Comparison of ENCODE assay signal across 16 mouse cellular contexts in genomic region chr11:61208316-61208715, GRCm38 (mm10). TPM values are rescaled to one million over a fixed set of nuclear protein-coding genes. Genes with fewer than 3 reads are reported as not detected.
A peak's percentile ranks its signal among the peaks of the same experiment; 100 is the strongest.
DNase-seq lines count a peak whose midpoint lies in the region; ATAC-seq and TF ChIP-seq lines count a peak whose summit lies in the region.
"Had no signal": no experiment of that assay in that cellular context is flagged by ENCODE, and none has a peak within 500 bp of the region (broad histone marks: within the 10 kb centered on the region; RNA-seq: fewer than 3 reads in every experiment).

No protein-coding gene starts in this region.

- H3K4me2 ChIP-seq in heart, postnatal 0 days (ENCODE audit: low read depth, low read length) = no peak overlapping the region
- no peak overlapping the region for H3K4me2 ChIP-seq in liver, embryonic 12.5 days
- H3K4me2 ChIP-seq: embryonic facial prominence, embryonic 12.5 days; midbrain, embryonic 13.5 days had no signal

- 0 out of 2 replicates have a peak, but pooled peaks have one; percentile 1 for ATAC-seq in heart, postnatal 0 days (ENCODE audit: insufficient read depth, low read depth)
- ATAC-seq in liver, embryonic 12.5 days = no peak
- ATAC-seq: activated CD4-positive, CD25-positive, alpha-beta regulatory T cell, adult 4 months; hindbrain, postnatal 0 days; midbrain, embryonic 13.5 days had no signal

- no peak overlapping the region for H3K9ac ChIP-seq in heart, postnatal 0 days (replicated peaks; ENCODE audit: low read depth, low read length)
- H3K9ac ChIP-seq in liver, embryonic 12.5 days = no peak overlapping the region
- H3K9ac ChIP-seq: embryonic facial prominence, embryonic 12.5 days; midbrain, embryonic 13.5 days had no signal

- WGBS in heart, postnatal 0 days = 67% methylated on average over 10 of the region's 10 CpGs
- WGBS in liver, embryonic 12.5 days (ENCODE audit: insufficient replicate concordance) = 58% methylated on average over 10 of the region's 10 CpGs

- H3K27ac ChIP-seq in heart, postnatal 0 days (ENCODE audit: low read depth) = peak overlapping the region; percentile 61; the same call in 1 of the 2 replicates
- H3K27ac ChIP-seq in liver, embryonic 12.5 days = no peak overlapping the region
- H3K27ac ChIP-seq: embryonic facial prominence, embryonic 12.5 days; hindbrain, postnatal 0 days; midbrain, embryonic 13.5 days had no signal

- no peak for TF ChIP-seq CTCF in heart, postnatal 0 days (IDR thresholded peaks at IDR 0.05; ENCODE audit: low read depth)

- TF ChIP-seq EP300 in heart, postnatal 0 days (IDR thresholded peaks at IDR 0.05; ENCODE audit: low read depth) = no peak

- DNase-seq in gastrocnemius, adult 18-20 months (ENCODE audit: low spot score) = peak; percentile 11
- no peak for DNase-seq in gastrocnemius, postnatal 25 days
- DNase-seq in urinary bladder, postnatal 14 days (ENCODE audit: low spot score) = peak; percentile 21
- no peak for DNase-seq in urinary bladder, adult 2 months (ENCODE audit: low spot score)
- no peak for DNase-seq in heart, postnatal 0 days (ENCODE audit: low spot score)
- no peak for DNase-seq in layer of hippocampus, adult 8-10 months (ENCODE audit: low spot score in 2 of 2)
- no peak for DNase-seq in adrenal gland, postnatal 10 days
- DNase-seq: B cell, adult 2 months; cerebellum, postnatal 10 days; kidney, adult 9 months had no signal

- H3K4me1 ChIP-seq in heart, postnatal 0 days (ENCODE audit: control insufficient read depth, insufficient read depth) = peaks cover 11% of the 10 kb centered on the region
- no peaks in the 10 kb centered on the region for H3K4me1 ChIP-seq in liver, embryonic 12.5 days

- H3K27me3 ChIP-seq in heart, postnatal 0 days (ENCODE audit: control insufficient read depth, insufficient read depth, low read length) = peaks cover 29% of the 10 kb centered on the region
- peaks cover 39% of the 10 kb centered on the region for H3K27me3 ChIP-seq in liver, embryonic 12.5 days (replicated peaks)
- H3K27me3 ChIP-seq: midbrain, embryonic 13.5 days had no signal

- no peak overlapping the region for H3K4me3 ChIP-seq in heart, postnatal 0 days (ENCODE audit: low read depth, low read length)
- no peak overlapping the region for H3K4me3 ChIP-seq in liver, embryonic 12.5 days
- H3K4me3 ChIP-seq: embryonic facial prominence, embryonic 12.5 days; midbrain, embryonic 13.5 days had no signal

- no peaks in the 10 kb centered on the region for H3K36me3 ChIP-seq in heart, postnatal 0 days (replicated peaks; ENCODE audit: control insufficient read depth, insufficient read depth, low read length)
- no peaks in the 10 kb centered on the region for H3K36me3 ChIP-seq in liver, embryonic 12.5 days
- H3K36me3 ChIP-seq: embryonic facial prominence, embryonic 12.5 days; G1E; midbrain, embryonic 13.5 days had no signal

- no peaks in the 10 kb centered on the region for H3K9me3 ChIP-seq in heart, postnatal 0 days (replicated peaks; ENCODE audit: control insufficient read depth, low read length)
- no peaks in the 10 kb centered on the region for H3K9me3 ChIP-seq in liver, embryonic 12.5 days (replicated peaks)
- H3K9me3 ChIP-seq: embryonic facial prominence, embryonic 12.5 days; G1E; midbrain, embryonic 13.5 days had no signal

RNA-seq across cellular contexts. Expression of gene Aldh3a1, which starts 1.0 kb away (rescaled TPM):
- under 1 TPM; 0.33 to 0.48 TPM for total RNA-seq in gastrocnemius, adult 18-20 months (2021)
- total RNA-seq in gastrocnemius, postnatal 25 days (2021) = under 1 TPM; 0.15 to 0.21 TPM
- polyA plus RNA-seq in urinary bladder, adult 2 months (2012; rRNA removed) = 145 and 173 TPM in 2 replicates
- 0.19 TPM in 1 of 2 replicates, not detected in the other for total RNA-seq in heart, postnatal 0 days (2014; rRNA removed; ENCODE audit: low replicate concordance)
- polyA plus RNA-seq in heart, postnatal 0 days (2015; fragmentation: Nextera tagmentation; extraction: Ambion mirVana) = 0.42 and 0.56 TPM in 2 replicates
- 0.07 TPM in 1 of 2 replicates, not detected in the other for polyA plus RNA-seq in liver, embryonic 12.5 days (2016; fragmentation: Nextera tagmentation; extraction: Ambion mirVana)
- 1 to 10 TPM in 3 of 4 experiments, under 1 TPM in 1; 0.72 to 2.1 (median 1.5) TPM for total RNA-seq in layer of hippocampus, adult 8-10 months (2022)
- total RNA-seq in adrenal gland, postnatal 10 days (2021) = under 1 TPM in 1 of 2 experiments, not detected in 1; 0.15 TPM
- polyA plus RNA-seq: activated CD4-positive, CD25-positive, alpha-beta regulatory T cell, adult 4 months; G1E; midbrain, embryonic 13.5 days had no signal

RNA-seq across cellular contexts. Expression of gene Usp22, which starts 33.5 kb away (rescaled TPM):
- 10 to 100 TPM; 12.9 to 15.6 TPM for total RNA-seq in gastrocnemius, adult 18-20 months (2021)
- 10 to 100 TPM; 14.0 TPM for total RNA-seq in gastrocnemius, postnatal 25 days (2021)
- 51.9 and 53.3 TPM in 2 replicates for polyA plus RNA-seq in urinary bladder, adult 2 months (2012; rRNA removed)
- 95.8 and 97.9 TPM in 2 replicates for total RNA-seq in heart, postnatal 0 days (2014; rRNA removed; ENCODE audit: low replicate concordance)
- 32.1 and 34.7 TPM in 2 replicates for polyA plus RNA-seq in heart, postnatal 0 days (2015; fragmentation: Nextera tagmentation; extraction: Ambion mirVana)
- 28.5 and 30.8 TPM in 2 replicates for polyA plus RNA-seq in liver, embryonic 12.5 days (2016; fragmentation: Nextera tagmentation; extraction: Ambion mirVana)
- 100 to 1,000 TPM; 195 to 218 (median 201) TPM for total RNA-seq in layer of hippocampus, adult 8-10 months (2022)
- total RNA-seq in adrenal gland, postnatal 10 days (2021) = 10 to 100 TPM; 60.6 to 70.6 TPM

RNA-seq across cellular contexts. Expression of gene Aldh3a2, which starts 58.9 kb away (rescaled TPM):
- total RNA-seq in gastrocnemius, adult 18-20 months (2021) = 10 to 100 TPM in 1 of 2 experiments, 1 to 10 TPM in 1; 9.8 to 15.1 TPM
- total RNA-seq in gastrocnemius, postnatal 25 days (2021) = 10 to 100 TPM; 12.6 to 12.8 TPM
- 71.3 and 77.7 TPM in 2 replicates for polyA plus RNA-seq in urinary bladder, adult 2 months (2012; rRNA removed)
- 36.0 and 48.9 TPM in 2 replicates for total RNA-seq in heart, postnatal 0 days (2014; rRNA removed; ENCODE audit: low replicate concordance)
- polyA plus RNA-seq in heart, postnatal 0 days (2015; fragmentation: Nextera tagmentation; extraction: Ambion mirVana) = 28.6 and 29.1 TPM in 2 replicates
- polyA plus RNA-seq in liver, embryonic 12.5 days (2016; fragmentation: Nextera tagmentation; extraction: Ambion mirVana) = 19.5 and 24.5 TPM in 2 replicates
- 10 to 100 TPM; 60.4 to 66.4 (median 61.1) TPM for total RNA-seq in layer of hippocampus, adult 8-10 months (2022)
- 10 to 100 TPM; 67.7 to 74.7 TPM for total RNA-seq in adrenal gland, postnatal 10 days (2021)

Comparison
In these comparisons a context has a peak if more than half of its experiments do, and no peak if none do; other contexts are left out.
1. DNase-seq: peak in gastrocnemius, adult 18-20 months (single experiment) and urinary bladder, postnatal 14 days (single experiment); none in gastrocnemius, postnatal 25 days (single experiment), urinary bladder, adult 2 months (single experiment), heart, postnatal 0 days (single experiment), layer of hippocampus, adult 8-10 months (0 of 2) and adrenal gland, postnatal 10 days (single experiment).